Mouse (Mus musculus) embryonic fibroblast, embryonic 13.5 days (primary cell): ENCODE measurements around the gene Psmd11.

Experiments used
- CTCF ChIP-seq: IDR thresholded peaks from 2 replicates; pipeline ENCODE4 v1.5.1; 2011; ENCODE audit warnings: mild to moderate bottlenecking, control low read depth, low read length, moderate library complexity, borderline replicate concordance; ENCODE audit not compliant: insufficient read depth
- POLR2A ChIP-seq: IDR thresholded peaks from 2 replicates; pipeline ENCODE4 v1.6.1; 2011; ENCODE audit warnings: low read depth, mild to moderate bottlenecking, control low read depth, low read length, moderate library complexity

- TF ChIP-seq CTCF: no peak
- TF ChIP-seq POLR2A: no peak
These were observed 67.6 kb downstream of the Psmd11 start for GRCm38 (mm10) chr11:80495972-80496371.
